In genomic region chr11:119339637-119340036, GRCm38 (mm10) we compare ENCODE assay signal across 9 mouse cellular contexts. TPM values are rescaled to one million over a fixed set of nuclear protein-coding genes. Genes with fewer than 3 reads are reported as not detected.
DNase-seq lines count a peak whose midpoint lies in the region; ATAC-seq and TF ChIP-seq lines count a peak whose summit lies in the region.
"Had no signal": no experiment of that assay in that cellular context is flagged by ENCODE, and none has a peak within 500 bp of the region (broad histone marks: within the 10 kb centered on the region; RNA-seq: fewer than 3 reads in every experiment).

No protein-coding gene starts in this region.

- H3K4me2 ChIP-seq in limb, embryonic 14.5 days (replicated peaks; ENCODE audit: low read depth, low read length, severe bottlenecking) = no peak overlapping the region

- H3K9ac ChIP-seq in limb, embryonic 14.5 days (ENCODE audit: low read depth, low read length, severe bottlenecking) = no peak overlapping the region

- no peaks in the 10 kb centered on the region for H3K9me3 ChIP-seq in G1E (replicated peaks)
- no peaks in the 10 kb centered on the region for H3K9me3 ChIP-seq in limb, embryonic 14.5 days (ENCODE audit: control insufficient read depth, low read length)

- WGBS in cerebellum, adult 2 months = 6% methylated on average over 5 of the region's 5 CpGs
- WGBS in limb, embryonic 14.5 days = 5% methylated on average over 5 of the region's 5 CpGs

- peak; percentile 86 to 89 for DNase-seq in B cell, adult 2 months
- DNase-seq in G1E (ENCODE audit: low spot score) = peak; percentile 38
- peak; percentile 62 to 71 for DNase-seq in cerebellum, adult 2 months
- DNase-seq in kidney, adult 8-10 months = peak; percentile 54 to 85
- DNase-seq in limb, embryonic 14.5 days (ENCODE audit: low spot score) = peak; percentile 90
- peak; percentile 77 for DNase-seq in retina, postnatal 7 days (ENCODE audit: low read depth, low spot score)
- DNase-seq in urinary bladder, postnatal 4 days (ENCODE audit: low spot score in 2 of 2) = peak; percentile 51 to 74

- no peak for TF ChIP-seq POLR2A in cerebellum, adult 2 months (IDR thresholded peaks at IDR 0.05; ENCODE audit: borderline replicate concordance, insufficient read depth, low read length)
- TF ChIP-seq POLR2A in limb, embryonic 14.5 days (IDR thresholded peaks at IDR 0.05; ENCODE audit: borderline replicate concordance, extremely low read depth, insufficient read depth, insufficient read length) = no peak

- H3K27me3 ChIP-seq in G1E (ENCODE audit: insufficient read depth, low read length) = peaks cover 25% of the 10 kb centered on the region
- no peaks in the 10 kb centered on the region for H3K27me3 ChIP-seq in cerebellum, adult 2 months (ENCODE audit: control insufficient read depth, insufficient read depth, low read length)
- H3K27me3 ChIP-seq in limb, embryonic 14.5 days (ENCODE audit: control insufficient read depth, insufficient read depth, low read length) = no peaks in the 10 kb centered on the region

- peaks cover 5% of the 10 kb centered on the region; the same call in 1 of the 2 replicates for H3K4me1 ChIP-seq in G1E (ENCODE audit: insufficient read depth, low read depth, low read length)
- no peaks in the 10 kb centered on the region for H3K4me1 ChIP-seq in cerebellum, adult 2 months (ENCODE audit: control insufficient read depth, insufficient read depth, low read length)
- no peaks in the 10 kb centered on the region for H3K4me1 ChIP-seq in limb, embryonic 14.5 days (ENCODE audit: control insufficient read depth, insufficient read depth, low read length)

- no peak overlapping the region for H3K4me3 ChIP-seq in G1E (ENCODE audit: low read depth, low read length)
- H3K4me3 ChIP-seq in cerebellum, adult 2 months (replicated peaks; ENCODE audit: insufficient read depth, low read depth, low read length) = no peak overlapping the region
- H3K4me3 ChIP-seq in limb, embryonic 14.5 days (replicated peaks; ENCODE audit: low read length) = no peak overlapping the region

- H3K27ac ChIP-seq in cerebellum, adult 2 months (ENCODE audit: insufficient read depth, low read length) = no peak overlapping the region
- H3K27ac ChIP-seq in limb, embryonic 14.5 days (replicated peaks; ENCODE audit: low read depth, low read length) = no peak overlapping the region
- H3K27ac ChIP-seq: macrophage had no signal

- peak; percentile 94 for TF ChIP-seq CTCF in G1E (IDR thresholded peaks at IDR 0.05; ENCODE audit: low read depth, low read length)
- TF ChIP-seq CTCF in cerebellum, adult 2 months (IDR thresholded peaks at IDR 0.05; ENCODE audit: borderline replicate concordance, insufficient read depth, low read depth, low read length) = peak; percentile 63

- H3K36me3 ChIP-seq in G1E (replicated peaks) = peaks cover 11% of the 10 kb centered on the region
- no peaks in the 10 kb centered on the region for H3K36me3 ChIP-seq in limb, embryonic 14.5 days (ENCODE audit: control insufficient read depth, insufficient read depth, low read length)

- ATAC-seq in G1E (ENCODE audit: extremely low read depth, insufficient number of reproducible peaks, low FRiP score, poor library complexity, severe bottlenecking) = 0 out of 2 replicates have a peak, but pooled peaks have one; percentile 50
- ATAC-seq in frontal cortex, adult (ENCODE audit: low TSS enrichment) = peak; percentile 57; the same call in 1 of the 2 replicates
- ATAC-seq in limb, embryonic 14.5 days (ENCODE audit: low FRiP score, low read depth) = 0 out of 2 replicates have a peak, but pooled peaks have one; percentile 41

RNA-seq across cellular contexts. Expression of gene Sgsh, which starts 15.7 kb away (rescaled TPM):
- total RNA-seq in G1E (2014; fragmentation: Nextera tagmentation) = 14.5 and 22.4 TPM in 2 replicates
- total RNA-seq in G1E (2017) = 13.2 and 17.8 TPM in 2 replicates
- 26.5 and 26.6 TPM in 2 replicates for polyA plus RNA-seq in G1E (2012)
- 8.8 and 9.4 TPM in 2 replicates for polyA plus RNA-seq in cerebellum, adult 2 months (2012; rRNA removed)
- 8.7 and 11.7 TPM in 2 replicates for polyA plus RNA-seq in limb, embryonic 14.5 days (2012; rRNA removed)
- 9.6 and 9.8 TPM in 2 replicates for polyA plus RNA-seq in limb, embryonic 14.5 days (2014; fragmentation: Nextera tagmentation; extraction: Ambion mirVana)

RNA-seq across cellular contexts. Expression of gene Slc26a11, which starts 15.7 kb away (rescaled TPM):
- total RNA-seq in G1E (2014; fragmentation: Nextera tagmentation) (4.9 and 8.0 TPM in 2 replicates), G1E (2017) (4.4 and 6.9 TPM in 2 replicates)
- 4.9 and 5.2 TPM in 2 replicates for polyA plus RNA-seq in G1E (2012)
- polyA plus RNA-seq in cerebellum, adult 2 months (2012; rRNA removed) = 12.9 and 15.6 TPM in 2 replicates
- polyA plus RNA-seq in limb, embryonic 14.5 days (2012; rRNA removed) = 28.5 and 31.9 TPM in 2 replicates
- polyA plus RNA-seq in limb, embryonic 14.5 days (2014; fragmentation: Nextera tagmentation; extraction: Ambion mirVana) = 10.7 and 11.1 TPM in 2 replicates

RNA-seq across cellular contexts. Expression of gene Card14, which starts 32.1 kb away (rescaled TPM):
- not detected in 2 replicates for total RNA-seq in G1E (2014; fragmentation: Nextera tagmentation)
- 0.11 TPM in 1 of 2 replicates, not detected in the other for total RNA-seq in G1E (2017)
- polyA plus RNA-seq in G1E (2012) = not detected in 2 replicates
- polyA plus RNA-seq in cerebellum, adult 2 months (2012; rRNA removed) = 0.18 and 0.43 TPM in 2 replicates
- polyA plus RNA-seq in limb, embryonic 14.5 days (2012; rRNA removed) = 1.7 and 2.0 TPM in 2 replicates
- 1.7 and 1.9 TPM in 2 replicates for polyA plus RNA-seq in limb, embryonic 14.5 days (2014; fragmentation: Nextera tagmentation; extraction: Ambion mirVana)

RNA-seq across cellular contexts. Expression of gene Eif4a3, which starts 39.7 kb away (rescaled TPM):
- total RNA-seq in G1E (2014; fragmentation: Nextera tagmentation) = 188 and 202 TPM in 2 replicates
- total RNA-seq in G1E (2017) = 244 and 261 TPM in 2 replicates
- polyA plus RNA-seq in G1E (2012) = 224 and 241 TPM in 2 replicates
- 120 and 133 TPM in 2 replicates for polyA plus RNA-seq in cerebellum, adult 2 months (2012; rRNA removed)
- 206 and 228 TPM in 2 replicates for polyA plus RNA-seq in limb, embryonic 14.5 days (2012; rRNA removed)
- polyA plus RNA-seq in limb, embryonic 14.5 days (2014; fragmentation: Nextera tagmentation; extraction: Ambion mirVana) = 339 and 342 TPM in 2 replicates

RNA-seq across cellular contexts. Expression of gene Rnf213, which starts 53.3 kb away (rescaled TPM):
- 54.7 and 66.4 TPM in 2 replicates for total RNA-seq in G1E (2014; fragmentation: Nextera tagmentation)
- total RNA-seq in G1E (2017) = 39.7 and 46.3 TPM in 2 replicates
- 2.3 and 3.5 TPM in 2 replicates for polyA plus RNA-seq in G1E (2012)
- polyA plus RNA-seq in cerebellum, adult 2 months (2012; rRNA removed) = 7.3 and 7.5 TPM in 2 replicates
- polyA plus RNA-seq in limb, embryonic 14.5 days (2012; rRNA removed) = 9.2 and 9.5 TPM in 2 replicates
- polyA plus RNA-seq in limb, embryonic 14.5 days (2014; fragmentation: Nextera tagmentation; extraction: Ambion mirVana) = 5.8 and 7.5 TPM in 2 replicates

Comparison
In these comparisons a context has a peak if more than half of its experiments do, and no peak if none do; other contexts are left out.
1. DNase-seq: peak in every context shown above with its lines; median percentile 90 in limb, embryonic 14.5 days; 88 in B cell, adult 2 months; 77 in retina, postnatal 7 days; 70 in kidney, adult 8-10 months; 66 in cerebellum, adult 2 months; 62 in urinary bladder, postnatal 4 days; 38 in G1E.